Mouse (Mus musculus) lung, postnatal 25 days (tissue): ENCODE data around the gene Inpp5e.

ENCODE experiments used
- DNase-seq: peaks from one replicate; pipeline ENCODE4 v3.0.0; 2022; ENCODE audit warnings: low spot score

Inpp5e gene

DNA sequence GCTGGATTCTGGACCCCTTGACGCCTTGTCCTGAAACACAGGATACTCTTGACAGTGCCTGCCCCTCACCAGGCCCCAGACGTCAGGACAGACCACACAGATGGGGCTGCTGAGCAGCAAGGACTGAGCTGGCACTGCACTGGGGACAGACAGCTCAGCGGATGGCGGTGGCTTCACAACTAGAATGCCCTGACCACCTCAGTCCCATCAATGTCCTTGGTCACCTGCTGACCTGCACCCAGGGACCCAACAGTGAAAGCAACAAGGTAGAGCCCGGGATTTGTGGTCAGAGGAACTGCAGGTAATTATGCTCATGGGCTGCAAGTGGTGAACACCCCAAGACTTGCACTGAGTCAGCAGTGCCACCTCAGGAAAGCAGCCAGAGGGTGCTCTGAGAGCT, 46.0 kb downstream of the Inpp5e start:
- no peak for DNase-seq

DNA sequence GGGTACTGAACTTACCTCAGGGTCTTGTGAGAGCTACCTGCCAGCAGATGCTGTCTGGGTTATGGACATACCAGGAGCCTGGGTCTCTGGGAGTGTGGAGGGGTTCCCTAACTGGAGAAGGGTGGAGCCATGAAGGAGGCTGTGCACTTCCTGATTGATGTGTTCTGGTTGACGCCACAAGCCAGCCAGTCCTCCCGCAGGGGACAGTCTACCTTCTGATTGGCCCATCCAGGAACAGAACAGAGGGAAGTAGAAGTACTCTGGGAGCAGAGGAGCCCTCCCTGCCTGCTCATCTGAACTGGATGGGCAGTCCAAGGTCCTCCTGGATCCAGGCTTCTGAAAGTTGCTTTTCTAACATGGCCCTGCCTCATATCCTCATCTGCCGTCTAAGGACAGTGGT, 48.2 kb downstream of the Inpp5e start, which contains the start of gene Card9:
TSS of gene Card9 (minus strand) at position 147 of the 400 bp plus-strand sequence.
- DNase-seq, result peak; percentile 46

DNA sequence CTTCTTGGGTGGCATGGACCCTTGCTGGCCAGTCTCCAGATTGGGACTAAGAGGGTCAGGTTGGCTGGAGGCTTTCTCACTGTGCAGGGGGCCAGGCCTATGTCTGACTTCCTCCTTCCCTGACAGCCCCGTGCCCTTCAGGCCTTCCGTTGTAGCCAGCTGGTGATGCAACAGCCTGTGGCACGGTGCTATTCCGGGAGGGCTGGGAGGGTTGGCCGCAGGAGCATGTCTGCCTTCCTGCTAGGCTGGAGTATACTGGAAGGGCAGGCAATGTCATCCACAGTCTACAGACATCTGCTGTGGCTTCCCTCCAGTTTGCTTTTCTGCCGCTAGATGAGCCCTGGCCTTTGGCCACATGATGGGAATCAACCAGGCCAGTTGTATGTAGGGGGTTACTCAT, 49.0 kb downstream of the Inpp5e start:
- peak; percentile 31 for DNase-seq

DNA sequence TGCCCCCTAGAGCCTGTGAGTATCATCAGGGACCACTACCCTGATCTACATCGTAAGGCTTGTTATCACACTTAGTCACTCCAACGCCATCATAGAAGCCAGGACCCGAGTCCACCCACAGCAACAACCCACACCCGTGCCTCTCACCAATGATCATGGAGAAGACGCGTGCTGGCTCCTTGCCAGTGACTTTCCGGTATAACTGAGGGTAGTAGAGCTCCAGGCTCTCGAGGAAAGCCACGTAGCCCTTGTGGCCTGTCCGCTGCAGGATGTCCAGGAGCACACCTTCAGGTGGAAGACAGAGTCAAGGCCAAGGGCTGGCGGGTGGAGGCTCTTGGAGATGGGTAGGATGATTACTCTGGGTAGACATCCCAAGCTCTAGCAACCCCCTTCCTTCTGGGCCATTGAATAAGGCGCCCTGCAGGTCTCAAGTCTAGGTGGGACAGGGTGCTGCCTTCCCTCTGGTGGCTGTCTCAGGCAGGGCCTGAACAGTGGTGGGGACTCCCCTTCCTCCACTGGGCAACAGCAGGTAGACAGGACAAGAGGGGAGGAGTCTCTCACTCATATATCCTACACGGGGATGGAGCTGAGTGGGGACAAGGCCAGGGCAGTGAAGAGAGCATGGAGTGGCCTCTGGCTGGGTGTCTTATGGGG, 50.2 kb downstream of the Inpp5e start:
- no peak for DNase-seq

DNA sequence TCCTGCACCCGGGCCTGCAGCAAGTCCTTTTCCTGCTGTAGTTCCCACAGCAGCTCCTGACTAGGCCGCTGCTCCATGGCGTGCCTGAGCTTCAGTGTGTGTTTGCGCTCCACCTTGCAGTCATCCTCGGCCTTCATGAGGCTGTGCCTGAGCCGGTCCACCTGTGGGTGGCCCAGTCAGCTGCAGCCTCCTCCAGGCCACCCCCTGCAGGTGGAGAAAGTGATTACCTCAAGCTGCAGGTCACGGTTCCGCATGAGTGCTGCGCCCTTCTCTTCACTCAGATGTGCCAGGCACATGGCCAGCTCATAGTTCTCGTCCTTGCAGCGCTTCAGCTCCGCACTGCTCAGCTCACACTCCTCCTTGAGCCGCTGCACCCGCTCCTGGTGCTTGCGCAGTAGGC, 51.5 kb downstream of the Inpp5e start:
- DNase-seq, result no peak

DNA sequence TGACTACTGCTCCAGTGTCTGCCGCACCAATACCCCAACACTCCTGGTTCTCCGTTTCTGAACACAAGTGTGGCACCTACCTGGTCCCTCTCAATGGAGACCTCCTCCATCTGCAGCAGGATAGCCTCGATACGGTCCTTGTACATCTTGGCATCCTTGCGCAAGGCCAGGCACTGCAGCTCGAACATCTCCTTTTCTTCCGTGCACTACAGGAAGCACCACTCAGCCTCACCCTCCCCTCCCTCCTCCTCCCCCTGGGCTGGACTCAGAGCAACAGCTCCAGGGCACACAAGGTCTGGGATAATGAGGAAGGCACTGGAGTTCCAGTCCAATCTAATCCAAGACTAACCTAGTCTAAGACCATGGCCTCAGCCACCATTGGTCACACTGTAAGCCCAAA, 52.3 kb downstream of the Inpp5e start:
- DNase-seq, result peak; percentile 48

DNA sequence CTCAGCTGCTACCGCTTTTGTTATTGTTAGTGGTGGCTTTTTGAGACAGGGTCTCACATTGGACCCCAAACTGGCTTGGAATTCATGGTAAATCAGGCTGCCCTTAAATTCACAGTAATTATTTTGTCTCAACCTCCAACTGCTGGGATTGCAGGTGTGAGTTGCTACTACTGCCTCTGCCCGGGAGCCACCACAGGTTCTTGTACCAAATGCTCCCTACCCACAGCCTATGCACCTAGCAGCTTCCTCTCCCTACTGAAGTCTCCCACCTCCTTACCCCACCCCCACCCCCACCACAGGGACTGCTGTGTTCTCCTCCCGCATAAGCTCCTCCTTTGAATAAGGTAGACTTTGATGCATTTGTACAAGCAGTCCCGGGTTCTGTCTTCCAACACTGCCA, 52.8 kb downstream of the Inpp5e start:
- DNase-seq, result no peak

DNA sequence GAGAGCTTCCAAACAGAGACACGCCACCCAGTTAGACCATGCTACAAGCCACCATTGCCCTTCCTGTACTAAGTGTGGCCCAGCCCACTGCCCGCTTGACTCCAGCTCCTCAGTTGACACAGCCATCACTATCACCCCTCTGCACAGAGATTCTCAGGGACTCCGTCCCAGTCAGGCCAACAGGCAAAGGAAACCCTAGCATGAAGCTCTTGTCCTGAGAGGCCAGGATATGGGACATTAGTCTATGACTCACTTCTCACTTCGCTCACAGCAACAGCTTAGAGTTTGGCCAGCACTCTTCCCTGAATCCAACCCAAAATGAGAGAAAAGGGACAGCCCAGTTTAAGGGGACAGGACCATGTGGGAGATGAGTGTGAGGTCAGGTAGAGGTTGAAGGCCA, 54.6 kb downstream of the Inpp5e start:
- DNase-seq, result no peak

DNA sequence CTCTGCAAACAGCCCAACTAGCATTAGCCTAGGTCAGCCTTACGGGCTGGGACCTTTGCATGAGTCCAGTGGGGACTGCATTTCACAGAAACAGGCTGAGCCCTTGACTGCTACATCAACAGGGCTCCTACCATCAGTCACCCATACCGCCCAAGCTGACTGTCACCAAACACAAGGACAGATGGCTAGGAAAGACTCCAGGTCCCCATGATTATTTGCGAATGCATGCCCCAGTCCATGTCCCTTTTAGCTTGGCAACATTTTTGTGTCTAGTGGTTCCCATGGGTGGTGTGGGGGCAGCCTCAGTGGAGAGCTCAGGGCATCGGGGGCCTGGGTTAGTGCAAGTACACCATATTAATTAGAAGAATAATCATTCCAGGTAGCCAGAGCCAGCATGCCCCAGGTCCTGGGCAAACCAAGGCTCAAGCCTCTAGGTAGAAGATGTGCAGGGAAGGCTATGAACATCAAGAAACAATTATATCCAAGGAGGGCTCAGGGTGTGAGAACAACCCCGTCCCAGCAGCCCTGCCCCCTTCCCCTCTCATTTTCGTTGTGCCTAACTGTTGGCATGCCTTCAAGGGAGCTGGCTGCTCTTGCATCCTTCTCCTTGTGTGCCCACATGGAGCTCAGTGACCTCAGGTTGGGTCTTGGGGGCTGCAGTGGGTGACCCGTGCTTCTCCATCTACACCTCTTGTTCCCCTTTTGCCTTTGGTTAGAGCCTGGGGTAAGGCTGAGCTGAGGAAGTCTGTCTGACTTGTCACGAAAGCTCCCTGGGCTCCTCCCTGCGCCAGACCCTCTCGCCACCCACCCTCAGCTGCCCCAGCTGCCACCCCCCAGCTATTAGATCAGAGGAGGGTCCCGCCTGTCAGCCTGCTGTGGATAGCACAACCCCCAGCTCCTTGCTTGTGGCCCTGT, 55.7 kb downstream of the Inpp5e start:
- no peak for DNase-seq

DNA sequence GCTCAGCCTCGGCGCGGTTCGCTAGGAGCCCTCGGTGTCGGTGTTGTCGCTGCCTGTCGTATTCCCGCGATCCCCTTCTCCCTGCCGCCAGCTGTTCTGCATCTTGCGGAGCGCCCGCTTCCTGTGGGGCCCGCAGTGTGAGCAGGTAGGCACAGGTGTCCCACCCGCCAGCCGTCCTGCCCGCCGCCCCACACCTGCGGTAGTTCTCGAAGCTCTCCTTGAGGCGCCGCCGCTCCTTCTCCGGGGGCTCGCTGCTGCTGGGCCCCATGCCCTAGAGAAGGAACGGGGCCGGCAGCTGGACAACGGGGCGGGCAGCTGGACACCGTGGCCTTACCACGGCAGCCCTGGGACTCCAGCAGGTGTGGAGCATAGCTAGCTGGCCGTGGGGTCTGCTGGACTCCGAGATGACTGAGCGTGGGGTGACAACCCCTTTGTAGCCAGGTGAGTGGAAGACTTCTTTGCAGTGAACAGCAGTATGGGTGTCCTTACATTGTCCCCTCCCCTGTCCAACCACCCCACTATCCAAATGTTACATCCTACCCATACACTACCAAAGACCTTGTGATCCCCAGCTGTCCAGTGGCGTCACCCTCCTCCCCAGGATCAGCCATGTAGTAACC, 56.6 kb downstream of the Inpp5e start:
- DNase-seq, result no peak

DNA sequence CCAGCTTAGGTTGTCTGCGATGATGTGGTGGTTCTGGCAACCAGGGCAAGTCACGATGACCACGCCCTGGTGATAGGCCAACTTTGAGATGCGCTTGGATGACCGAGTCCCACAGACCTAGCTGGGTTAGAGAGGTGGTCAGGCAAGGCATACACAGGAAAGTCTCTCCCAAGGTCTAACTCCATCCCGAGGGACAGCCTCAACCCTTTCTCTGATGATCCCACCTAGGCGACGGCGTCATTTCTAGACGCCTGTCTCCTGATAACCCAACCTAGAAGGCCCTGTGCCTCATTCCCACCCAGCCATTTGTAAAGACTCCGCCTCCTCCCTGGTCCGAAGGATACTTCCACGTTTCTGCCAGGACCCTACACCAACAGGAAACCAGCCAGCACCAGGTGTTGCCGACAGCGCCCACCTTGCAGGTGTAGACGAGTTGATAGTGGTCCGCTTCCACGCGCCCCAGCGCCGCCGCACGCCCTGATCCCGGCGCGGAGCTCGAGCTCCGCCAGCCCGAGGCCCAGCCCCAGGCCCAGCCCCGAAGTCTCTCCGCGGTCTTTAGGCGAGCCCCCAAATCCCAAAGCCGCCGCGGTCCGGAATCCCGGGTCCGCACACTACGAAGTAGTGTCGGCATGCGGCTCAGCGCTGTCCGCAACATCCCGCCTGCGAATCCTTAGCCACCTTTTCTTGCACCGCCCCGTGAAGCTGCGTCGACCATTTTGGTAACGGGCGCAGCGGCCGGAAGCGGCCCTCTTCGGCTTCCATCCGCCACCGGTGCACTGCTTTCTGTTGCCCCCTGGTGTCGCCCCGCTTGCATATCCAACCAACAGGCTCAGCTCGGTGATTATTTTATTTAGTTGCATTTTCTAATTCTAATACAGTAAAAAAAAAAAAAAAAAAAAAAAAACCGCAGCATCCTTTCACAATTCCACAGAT, 57.4 kb downstream of the Inpp5e start, which contains the start of gene Dnlz:
TSS of gene Dnlz (minus strand) at position 753 of the 933 bp plus-strand sequence.
- DNase-seq, result peak; percentile 93

DNA sequence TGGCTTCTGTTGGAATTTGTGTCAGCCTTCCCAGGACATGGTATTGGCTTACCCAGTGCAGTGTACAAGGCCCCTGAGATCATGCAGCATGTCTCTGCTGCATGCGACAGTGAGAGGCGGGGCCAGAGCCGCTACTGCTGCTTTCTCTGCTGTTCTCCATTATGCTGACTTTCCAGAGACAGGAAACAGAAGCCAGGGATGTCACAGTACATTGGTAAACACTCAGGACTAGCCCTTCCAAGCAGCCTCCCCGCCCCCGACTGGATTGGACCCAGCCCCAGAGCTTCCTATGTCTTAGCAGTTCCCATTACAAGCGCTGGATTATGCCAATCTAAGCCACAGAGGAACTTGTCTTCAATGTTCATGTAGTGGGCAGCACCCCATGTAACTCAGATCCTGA, 60.8 kb downstream of the Inpp5e start:
- DNase-seq, result peak; percentile 65
